ENCODE assay signal across 16 mouse cellular contexts in genomic region chr5:49419707-49420106, GRCm38 (mm10).
"Had no signal": no experiment of that assay in that cellular context is flagged by ENCODE, and none has a peak within 500 bp of the region (broad histone marks: within the 10 kb centered on the region; RNA-seq: fewer than 3 reads in every experiment).

No protein-coding gene starts in this region.

- H3K9ac ChIP-seq: liver, embryonic 15.5 days; neural tube, embryonic 13.5 days had no signal

- H3K9me3 ChIP-seq: limb, embryonic 10.5 days; liver, embryonic 15.5 days; megakaryocyte, embryonic 14.5 days; neural tube, embryonic 13.5 days had no signal

- H3K4me3 ChIP-seq: limb, embryonic 10.5 days; liver, embryonic 15.5 days; megakaryocyte, embryonic 14.5 days; neural tube, embryonic 13.5 days had no signal

- H3K4me2 ChIP-seq: liver, embryonic 11.5 days; liver, embryonic 15.5 days; midbrain, embryonic 11.5 days; neural tube, embryonic 13.5 days had no signal

- H3K4me1 ChIP-seq: limb, embryonic 10.5 days; liver, embryonic 15.5 days; megakaryocyte, embryonic 14.5 days; neural tube, embryonic 13.5 days had no signal

- H3K27ac ChIP-seq: limb, embryonic 10.5 days; liver, embryonic 15.5 days; macrophage; neural tube, embryonic 13.5 days had no signal

- H3K36me3 ChIP-seq: limb, embryonic 10.5 days; liver, embryonic 15.5 days; neural tube, embryonic 13.5 days had no signal

- H3K27me3 ChIP-seq: liver, embryonic 15.5 days; megakaryocyte, embryonic 14.5 days; neural tube, embryonic 13.5 days had no signal

- ATAC-seq: intestine, postnatal 0 days; midbrain, embryonic 16.5 days had no signal

- DNase-seq: kidney, adult 8-10 months; kidney, postnatal 25 days; lung, adult 2 months; lung, postnatal 10 days; retina, postnatal 1 day; right cerebral cortex, postnatal 14 days; thymus, postnatal 14 days had no signal
